Mouse (Mus musculus): ENCODE results near the gene Cpeb4. TPM values are rescaled to one million over a fixed set of nuclear protein-coding genes. Genes with fewer than 3 reads are reported as not detected.

Gene Cpeb4
- total and polyA plus RNA-seq, 3 experiments, result 15.3 to 97.3 (median 83.4) TPM

- H3K36me3 ChIP-seq (ENCODE audit: control insufficient read depth, insufficient read depth, low read length), result peaks cover 52% of the 10 kb centered on the region
- intact Hi-C loops (cut with DNase I), result no loop called here
- H3K79me2 ChIP-seq (replicated peaks; ENCODE audit: control insufficient read depth, insufficient read depth, low read length), result peaks cover 3% of the 10 kb centered on the region; the same call in 1 of the 2 replicates
- H3K4me1 ChIP-seq (ENCODE audit: control insufficient read depth, insufficient read depth, low read length), result peaks cover 17% of the 10 kb centered on the region
- DNase-seq, result no peak
- H3K9ac ChIP-seq (ENCODE audit: low read depth, low read length), result no peak overlapping the region
- no peak overlapping the region for H3K4me3 ChIP-seq
- TF ChIP-seq EP300 (IDR thresholded peaks at IDR 0.05; ENCODE audit: insufficient read depth, low read depth, low read length) (no peak), POLR2A (IDR thresholded peaks at IDR 0.05; ENCODE audit: insufficient read depth, low read depth, low read length) (no peak), CTCF (IDR thresholded peaks at IDR 0.05) (no peak)
- peak overlapping the region; percentile 26; the same call in 1 of the 2 replicates for H3K27ac ChIP-seq
- no peaks in the 10 kb centered on the region for H3K27me3 ChIP-seq (ENCODE audit: control insufficient read depth, insufficient read depth, low read length)
Observed at GRCm38 (mm10) chr11:31906499-31906898, 34.5 kb downstream of the Cpeb4 start.

GRCm38 (mm10) chr11:31907650-31908049, 35.6 kb downstream of the Cpeb4 start:
- H3K9ac ChIP-seq (ENCODE audit: low read depth, low read length), result no peak overlapping the region
- H3K4me3 ChIP-seq, result no peak overlapping the region
- 8% methylated on average over 1 of the region's 1 CpGs for WGBS
- no peaks in the 10 kb centered on the region for H3K27me3 ChIP-seq (ENCODE audit: control insufficient read depth, insufficient read depth, low read length)
- intact Hi-C loops (cut with DNase I), result no loop called here
- DNase-seq, result peak in 1 of 2 experiments; percentile 30
- peaks cover 10% of the 10 kb centered on the region for H3K4me1 ChIP-seq (ENCODE audit: control insufficient read depth, insufficient read depth, low read length)
- TF ChIP-seq CTCF (IDR thresholded peaks at IDR 0.05) (no peak), EP300 (IDR thresholded peaks at IDR 0.05; ENCODE audit: insufficient read depth, low read depth, low read length) (no peak), POLR2A (IDR thresholded peaks at IDR 0.05; ENCODE audit: insufficient read depth, low read depth, low read length) (no peak)
- peaks cover 41% of the 10 kb centered on the region for H3K36me3 ChIP-seq (ENCODE audit: control insufficient read depth, insufficient read depth, low read length)
- H3K27ac ChIP-seq, result peak overlapping the region; percentile 26
- peaks cover 2% of the 10 kb centered on the region; the same call in 1 of the 2 replicates for H3K79me2 ChIP-seq (replicated peaks; ENCODE audit: control insufficient read depth, insufficient read depth, low read length)

GRCm38 (mm10) chr11:31912958-31913357, 40.9 kb downstream of the Cpeb4 start:
- Histone ChIP-seq H3K27me3 (ENCODE audit: control insufficient read depth, insufficient read depth, low read length) (no peaks in the 10 kb centered on the region), H3K9ac (ENCODE audit: low read depth, low read length) (no peak overlapping the region), H3K27ac (no peak overlapping the region), H3K4me1 (ENCODE audit: control insufficient read depth, insufficient read depth, low read length) (peaks cover 1% of the 10 kb centered on the region), H3K4me3 (no peak overlapping the region), H3K36me3 (ENCODE audit: control insufficient read depth, insufficient read depth, low read length) (peaks cover 19% of the 10 kb centered on the region), H3K79me2 (replicated peaks; ENCODE audit: control insufficient read depth, insufficient read depth, low read length) (no peaks in the 10 kb centered on the region)
- intact Hi-C loops (cut with DNase I), result no loop called here
- DNase-seq, result no peak
- TF ChIP-seq CTCF (IDR thresholded peaks at IDR 0.05) (no peak), EP300 (IDR thresholded peaks at IDR 0.05; ENCODE audit: insufficient read depth, low read depth, low read length) (no peak), POLR2A (IDR thresholded peaks at IDR 0.05; ENCODE audit: insufficient read depth, low read depth, low read length) (no peak)

GRCm38 (mm10) chr11:31917769-31918168, 45.8 kb downstream of the Cpeb4 start:
- Histone ChIP-seq H3K4me1 (ENCODE audit: control insufficient read depth, insufficient read depth, low read length) (no peaks in the 10 kb centered on the region; the same call in none of the 2 replicates), H3K4me3 (no peak overlapping the region), H3K27ac (no peak overlapping the region), H3K27me3 (ENCODE audit: control insufficient read depth, insufficient read depth, low read length) (no peaks in the 10 kb centered on the region), H3K36me3 (ENCODE audit: control insufficient read depth, insufficient read depth, low read length) (peaks cover 12% of the 10 kb centered on the region), H3K79me2 (replicated peaks; ENCODE audit: control insufficient read depth, insufficient read depth, low read length) (peaks cover 2% of the 10 kb centered on the region; the same call in 1 of the 2 replicates), H3K9ac (ENCODE audit: low read depth, low read length) (no peak overlapping the region)
- intact Hi-C loops (cut with DNase I), result no loop called here
- TF ChIP-seq CTCF (IDR thresholded peaks at IDR 0.05) (no peak), POLR2A (IDR thresholded peaks at IDR 0.05; ENCODE audit: insufficient read depth, low read depth, low read length) (no peak), EP300 (IDR thresholded peaks at IDR 0.05; ENCODE audit: insufficient read depth, low read depth, low read length) (no peak)
- DNase-seq, result no peak
- 84% methylated on average over 1 of the region's 1 CpGs for WGBS

- WGBS, result 82% methylated on average over 10 of the region's 10 CpGs
- Histone ChIP-seq H3K4me3 (no peak overlapping the region), H3K27ac (no peak overlapping the region), H3K79me2 (replicated peaks; ENCODE audit: control insufficient read depth, insufficient read depth, low read length) (no peaks in the 10 kb centered on the region; the same call in 1 of the 2 replicates), H3K27me3 (ENCODE audit: control insufficient read depth, insufficient read depth, low read length) (no peaks in the 10 kb centered on the region), H3K9ac (ENCODE audit: low read depth, low read length) (no peak overlapping the region), H3K4me1 (ENCODE audit: control insufficient read depth, insufficient read depth, low read length) (no peaks in the 10 kb centered on the region; the same call in 1 of the 2 replicates), H3K36me3 (ENCODE audit: control insufficient read depth, insufficient read depth, low read length) (peaks cover 26% of the 10 kb centered on the region)
- TF ChIP-seq EP300 (IDR thresholded peaks at IDR 0.05; ENCODE audit: insufficient read depth, low read depth, low read length) (no peak), CTCF (IDR thresholded peaks at IDR 0.05) (no peak), POLR2A (IDR thresholded peaks at IDR 0.05; ENCODE audit: insufficient read depth, low read depth, low read length) (no peak)
- no peak for DNase-seq
- intact Hi-C loops (cut with DNase I), result no loop called here
Observed at GRCm38 (mm10) chr11:31930051-31930450, 58.0 kb downstream of the Cpeb4 start.

GRCm38 (mm10) chr11:31935652-31936051, 63.6 kb downstream of the Cpeb4 start:
- H3K27me3 ChIP-seq (ENCODE audit: control insufficient read depth, insufficient read depth, low read length), result no peaks in the 10 kb centered on the region
- TF ChIP-seq POLR2A (IDR thresholded peaks at IDR 0.05; ENCODE audit: insufficient read depth, low read depth, low read length) (no peak), CTCF (IDR thresholded peaks at IDR 0.05) (no peak), EP300 (IDR thresholded peaks at IDR 0.05; ENCODE audit: insufficient read depth, low read depth, low read length) (peak; percentile 84)
- peaks cover 20% of the 10 kb centered on the region for H3K36me3 ChIP-seq (ENCODE audit: control insufficient read depth, insufficient read depth, low read length)
- DNase-seq, result peak in 1 of 2 experiments; percentile 45
- H3K79me2 ChIP-seq (replicated peaks; ENCODE audit: control insufficient read depth, insufficient read depth, low read length), result no peaks in the 10 kb centered on the region; the same call in 1 of the 2 replicates
- H3K4me3 ChIP-seq, result no peak overlapping the region
- WGBS, result 13% methylated on average over 4 of the region's 4 CpGs
- no peak overlapping the region for H3K9ac ChIP-seq (ENCODE audit: low read depth, low read length)
- intact Hi-C loops (cut with DNase I), result no loop called here
- no peak overlapping the region for H3K27ac ChIP-seq
- peaks cover 1% of the 10 kb centered on the region; the same call in 1 of the 2 replicates for H3K4me1 ChIP-seq (ENCODE audit: control insufficient read depth, insufficient read depth, low read length)

All from heart, adult 2 months (tissue).